Mouse (Mus musculus): ENCODE results near the gene Syce1l. TPM values are rescaled to one million over a fixed set of nuclear protein-coding genes. Genes with fewer than 3 reads are reported as not detected.

Syce1l gene
- polyA plus RNA-seq (2015; fragmentation: Illumina TruSeq; extraction: RNeasy Lipid Tissue Mini Kit (QIAGEN cat#74804); ENCODE audit: insufficient read depth, low replicate concordance), result not detected

GRCm38 (mm10) chr8:113642926-113643325 lies at the start of gene Syce1l:
Gene Syce1l (plus strand): TSS chr8:113643213.

GRCm38 (mm10) chr8:113634670-113635591 lies 8.1 kb upstream of the Syce1l start, which contains the start of gene Mon1b:
Gene Mon1b (plus strand): TSS chr8:113635587.

Other genes starting within 250 kb of the Syce1l start
- gene Mon1b, start 7.6 kb upstream of the Syce1l start, polyA plus RNA-seq (2015; fragmentation: Illumina TruSeq; extraction: RNeasy Lipid Tissue Mini Kit (QIAGEN cat#74804); ENCODE audit: insufficient read depth, low replicate concordance), result 16.7 TPM
- not detected for gene Adamts18, start 205.5 kb downstream of the Syce1l start, polyA plus RNA-seq (2015; fragmentation: Illumina TruSeq; extraction: RNeasy Lipid Tissue Mini Kit (QIAGEN cat#74804); ENCODE audit: insufficient read depth, low replicate concordance)

All from spleen, adult 10 weeks (tissue).